Mouse (Mus musculus): ENCODE measurements around the gene Cfap44.

DNA sequence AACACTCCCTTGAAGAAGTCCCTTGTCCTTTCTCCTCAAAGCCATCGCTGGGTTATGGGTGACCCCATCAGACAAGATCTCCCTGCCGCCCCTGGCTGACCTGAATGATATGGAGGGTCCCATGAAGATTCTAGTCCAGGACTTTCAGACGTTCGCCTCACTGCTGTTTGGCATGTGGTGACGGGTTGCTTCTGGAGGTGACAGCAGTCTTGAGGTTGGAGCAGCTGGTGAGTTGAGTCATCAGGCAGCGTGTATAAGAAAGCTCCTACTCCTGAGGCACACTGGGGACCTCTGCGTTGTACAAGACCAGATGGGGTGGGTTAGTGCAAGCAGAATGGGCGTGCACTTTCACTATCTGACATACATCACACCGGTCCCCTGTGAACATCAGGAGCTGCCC is 92.0 kb downstream of the Cfap44 start:
- TF ChIP-seq CTCF (IDR thresholded peaks at IDR 0.05; ENCODE audit: low read depth) (no peak), EP300 (IDR thresholded peaks at IDR 0.05; ENCODE audit: low read depth) (no peak)
